Mouse (Mus musculus): ENCODE measurements around the gene Ptprq. TPM values are rescaled to one million over a fixed set of nuclear protein-coding genes. Genes with fewer than 3 reads are reported as not detected.

Ptprq gene
- not detected in 2 replicates for polyA plus RNA-seq (2012; rRNA removed)

DNA sequence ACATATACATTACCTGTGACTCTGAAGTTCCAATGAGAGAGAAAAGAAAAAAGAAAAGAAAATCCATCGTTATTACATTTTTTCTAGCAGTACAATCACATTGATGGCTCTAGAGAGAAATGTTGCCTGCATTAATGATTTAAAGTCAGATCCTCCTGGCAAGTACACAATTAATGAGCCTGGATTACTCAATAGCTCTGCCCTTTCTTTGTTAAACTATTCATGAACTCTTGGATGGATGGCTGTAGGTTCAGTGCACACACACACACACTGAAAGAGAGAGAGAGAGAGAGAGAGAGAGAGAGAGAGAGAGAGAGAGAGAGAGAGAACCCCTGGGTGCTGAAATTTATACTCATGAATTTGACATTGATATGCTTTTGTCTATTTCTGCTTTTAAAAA lies at the start of gene Ptprq:
Ptprq (minus strand) TSS at position 246 of the 400 bp plus-strand sequence.

GRCm38 (mm10) chr10:107494568-107494967 lies 225.3 kb downstream of the Ptprq start, which contains the start of gene Myf6:
TSS of gene Myf6 (minus strand) at chr10:107494737.

DNA sequence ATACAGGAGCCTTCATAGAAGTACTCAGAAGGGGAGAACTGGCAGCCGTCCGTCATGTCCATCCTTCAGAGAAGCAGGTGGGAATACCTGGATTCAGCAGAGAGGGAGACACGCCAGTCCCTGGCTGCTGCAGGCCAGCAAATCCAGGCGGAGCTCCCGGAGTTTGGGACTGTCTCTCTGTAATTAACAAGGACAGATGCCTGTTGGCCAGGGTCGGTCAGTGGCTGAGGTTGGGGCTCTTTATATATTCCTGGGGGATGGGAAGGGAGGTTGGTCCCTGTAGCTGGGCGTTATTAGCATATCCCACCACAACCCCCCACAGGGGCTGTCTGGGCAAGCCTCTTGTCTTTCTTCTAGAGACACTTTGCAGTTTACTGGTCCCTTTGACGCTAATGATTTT lies 234.0 kb downstream of the Ptprq start, which contains the start of gene Myf5:
Myf5 (minus strand) TSS at position 265 of the 400 bp plus-strand sequence.

Other genes starting within 250 kb of the Ptprq start
- 0.16 TPM in 1 of 2 replicates, not detected in the other for gene Myf5, start 233.9 kb downstream of the Ptprq start, polyA plus RNA-seq (2012; rRNA removed)
- gene Myf6, start 225.3 kb downstream of the Ptprq start, polyA plus RNA-seq (2012; rRNA removed): 0.28 and 0.38 TPM in 2 replicates
- not detected in 2 replicates for gene Otogl, start 192.1 kb upstream of the Ptprq start, polyA plus RNA-seq (2012; rRNA removed)